Mouse (Mus musculus): ENCODE data around the gene Akap7. TPM values are rescaled to one million over a fixed set of nuclear protein-coding genes. Genes with fewer than 3 reads are reported as not detected.
A peak's percentile ranks its signal among the peaks of the same experiment; 100 is the strongest.

The Akap7 gene
- polyA plus RNA-seq, 1 experiment from 2014 or later, result 23.1 TPM

DNA sequence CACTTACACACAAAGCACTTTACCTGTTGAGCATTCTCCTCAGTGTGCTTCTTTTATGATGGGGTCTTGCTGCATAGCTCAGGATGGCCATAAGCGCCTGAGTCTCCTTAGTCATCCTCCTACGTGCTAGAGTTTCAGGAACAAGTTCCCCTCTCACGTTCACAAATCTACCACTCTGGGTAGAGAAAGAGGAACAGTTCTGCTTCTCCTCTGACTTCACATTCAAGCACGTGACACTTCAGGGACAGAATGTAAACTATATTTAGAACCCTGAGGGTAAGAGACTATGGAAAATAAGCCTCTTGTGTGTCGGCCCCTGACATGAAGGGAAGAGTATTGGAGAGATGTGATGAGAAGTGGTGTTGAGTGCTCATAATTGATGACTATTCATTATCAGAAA is 10.7 kb upstream of the Akap7 start:
- Histone ChIP-seq H3K4me2 (replicated peaks; ENCODE audit: low read depth) (no peak overlapping the region), H3K36me3 (ENCODE audit: control insufficient read depth, insufficient read depth, low read length) (no peaks in the 10 kb centered on the region), H3K4me3 (ENCODE audit: low read depth, low read length) (no peak overlapping the region), H3K27me3 (ENCODE audit: control insufficient read depth, insufficient read depth, low read length) (no peaks in the 10 kb centered on the region), H3K27ac (replicated peaks) (no peak overlapping the region), H3K4me1 (replicated peaks; ENCODE audit: control insufficient read depth, insufficient read depth) (no peaks in the 10 kb centered on the region), H3K9ac (ENCODE audit: low read length) (no peak overlapping the region), H3K9me3 (ENCODE audit: control insufficient read depth, low read length) (no peaks in the 10 kb centered on the region)
- TF ChIP-seq EP300 (optimal IDR thresholded peaks at IDR 0.05) (no peak), CTCF (IDR thresholded peaks at IDR 0.05; ENCODE audit: low read depth) (no peak)
- ATAC-seq (ENCODE audit: low FRiP score, low TSS enrichment) (no peak), DNase-seq (ENCODE audit: low spot score) (no peak)
- 67% methylated on average over 5 of the region's 5 CpGs for WGBS

DNA sequence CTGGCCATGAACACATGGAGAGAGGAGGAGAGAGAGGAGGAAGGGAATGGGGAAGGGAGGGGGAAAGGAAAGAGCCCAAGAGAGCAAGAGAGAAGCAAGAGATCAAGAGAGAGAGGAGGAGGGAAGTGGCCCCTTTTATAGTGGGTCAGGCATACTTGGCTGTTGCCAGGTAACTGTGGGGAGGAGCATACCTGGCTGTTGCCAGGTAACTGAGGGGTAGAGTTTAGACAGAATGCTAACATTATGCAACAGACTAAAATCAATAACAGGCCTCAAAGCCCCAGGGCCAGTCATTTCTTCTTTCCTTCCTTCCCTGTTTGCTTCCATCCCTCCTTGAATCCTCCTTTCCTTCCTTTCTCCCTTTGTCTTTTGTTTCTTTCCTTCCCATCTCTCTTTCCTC is 10.0 kb upstream of the Akap7 start:
- Histone ChIP-seq H3K4me3 (ENCODE audit: low read depth, low read length) (no peak overlapping the region), H3K4me1 (replicated peaks; ENCODE audit: control insufficient read depth, insufficient read depth) (no peaks in the 10 kb centered on the region), H3K9me3 (ENCODE audit: control insufficient read depth, low read length) (no peaks in the 10 kb centered on the region), H3K36me3 (ENCODE audit: control insufficient read depth, insufficient read depth, low read length) (no peaks in the 10 kb centered on the region), H3K27ac (replicated peaks) (no peak overlapping the region), H3K9ac (ENCODE audit: low read length) (no peak overlapping the region), H3K4me2 (replicated peaks; ENCODE audit: low read depth) (no peak overlapping the region), H3K27me3 (ENCODE audit: control insufficient read depth, insufficient read depth, low read length) (no peaks in the 10 kb centered on the region)
- TF ChIP-seq CTCF (IDR thresholded peaks at IDR 0.05; ENCODE audit: low read depth) (no peak), EP300 (optimal IDR thresholded peaks at IDR 0.05) (no peak)
- ATAC-seq (ENCODE audit: low FRiP score, low TSS enrichment) (no peak), DNase-seq (ENCODE audit: low spot score) (no peak)

DNA sequence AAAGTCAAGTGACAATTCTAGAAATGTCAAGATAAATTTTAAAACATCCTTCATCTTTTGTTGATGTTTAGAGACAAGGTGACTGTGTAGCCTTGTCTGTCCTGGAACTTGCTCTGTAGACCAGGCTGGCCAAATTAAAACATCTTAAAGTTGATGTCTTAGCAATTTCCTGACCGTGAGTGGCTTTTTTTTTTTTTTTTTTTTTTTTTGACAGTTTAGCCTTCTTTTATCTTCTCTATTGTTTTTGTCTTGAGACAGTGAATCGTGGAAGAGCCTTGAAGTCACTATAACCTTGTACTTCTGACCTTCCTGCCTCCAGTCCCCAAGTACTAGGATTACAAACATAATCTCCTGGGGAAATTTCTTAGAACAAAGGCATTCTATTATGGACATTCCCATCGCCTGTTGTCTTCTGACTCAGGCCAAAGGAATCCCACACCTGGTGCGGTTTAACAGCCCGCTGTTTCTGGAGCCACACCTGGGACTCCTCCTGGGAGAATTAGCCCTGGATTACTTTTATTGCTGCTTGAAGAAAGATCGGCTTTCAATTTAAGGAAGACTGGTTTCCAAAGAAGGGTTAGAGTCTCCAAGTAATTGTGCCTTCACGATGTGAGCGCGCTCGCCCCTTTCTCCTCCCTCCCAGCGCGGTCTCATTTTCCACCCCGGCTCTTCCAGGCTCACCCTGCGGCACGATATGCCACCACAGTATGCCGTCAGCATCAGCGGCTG is 6.3 kb upstream of the Akap7 start:
- Histone ChIP-seq H3K9ac (ENCODE audit: low read length) (no peak overlapping the region), H3K27me3 (ENCODE audit: control insufficient read depth, insufficient read depth, low read length) (no peaks in the 10 kb centered on the region), H3K4me1 (replicated peaks; ENCODE audit: control insufficient read depth, insufficient read depth) (no peaks in the 10 kb centered on the region), H3K27ac (replicated peaks) (no peak overlapping the region), H3K9me3 (ENCODE audit: control insufficient read depth, low read length) (no peaks in the 10 kb centered on the region), H3K4me2 (replicated peaks; ENCODE audit: low read depth) (peak overlapping the region; percentile 1; the same call in 1 of the 2 replicates), H3K36me3 (ENCODE audit: control insufficient read depth, insufficient read depth, low read length) (no peaks in the 10 kb centered on the region), H3K4me3 (ENCODE audit: low read depth, low read length) (no peak overlapping the region)
- no peak for ATAC-seq (ENCODE audit: low FRiP score, low TSS enrichment)
- peak; percentile 19 for DNase-seq (ENCODE audit: low spot score)
- no peak for TF ChIP-seq CTCF (IDR thresholded peaks at IDR 0.05; ENCODE audit: low read depth)
- WGBS, result 19% methylated on average over 17 of the region's 17 CpGs

DNA sequence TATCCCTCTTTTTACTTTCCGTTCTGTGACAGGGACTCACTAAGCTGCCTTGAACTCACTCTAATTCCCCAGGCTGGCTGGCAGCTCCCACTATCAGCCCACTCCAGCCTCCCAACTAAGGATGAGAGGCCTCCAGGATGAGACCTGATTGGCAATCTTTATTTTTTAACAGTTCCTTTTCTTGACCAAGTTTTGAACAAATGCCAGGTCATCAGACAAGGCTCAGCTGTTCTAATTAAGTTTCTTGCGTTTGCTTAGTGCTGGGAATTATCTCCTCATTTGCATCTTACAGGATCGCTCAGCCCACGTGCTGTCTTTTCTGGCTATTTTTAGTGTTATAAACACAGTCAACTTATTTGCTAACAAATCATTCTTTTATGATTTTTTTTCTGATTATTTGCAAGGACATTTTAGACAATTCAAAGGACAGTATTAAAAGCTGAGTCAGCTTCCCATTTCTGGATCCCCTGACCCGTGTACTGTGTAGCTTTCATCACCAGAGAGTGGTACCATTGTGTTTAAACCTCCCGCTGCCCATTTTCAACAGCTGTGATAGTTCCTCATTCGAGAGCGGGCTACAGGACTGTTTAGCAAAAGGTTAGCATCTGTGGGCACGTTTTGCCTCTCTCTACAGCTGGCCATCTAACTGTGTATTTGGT is 4.0 kb upstream of the Akap7 start:
- H3K9ac ChIP-seq (ENCODE audit: low read length), result no peak overlapping the region
- whole genome bisulfite sequencing, result 48% methylated on average over 9 of the region's 9 CpGs
- DNase-seq (ENCODE audit: low spot score), result no peak

DNA sequence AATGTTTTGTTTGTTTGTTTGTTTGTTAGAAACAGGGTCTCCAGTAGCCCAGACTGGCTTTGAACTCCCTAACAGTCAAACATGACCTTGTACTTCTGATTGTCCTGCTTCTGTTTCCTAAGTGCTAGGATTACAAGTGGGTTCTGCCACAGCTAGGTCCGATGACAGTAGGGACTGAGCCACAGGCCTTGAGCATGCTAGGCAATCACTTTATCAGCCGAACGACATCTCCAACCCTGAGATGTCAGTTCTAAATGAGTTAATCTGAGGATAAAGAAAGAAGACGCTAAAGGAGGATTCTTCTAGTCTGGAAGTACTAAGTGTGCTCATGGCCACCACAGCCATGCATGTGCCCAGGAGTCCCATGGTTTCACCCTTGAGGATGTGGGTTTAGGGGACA is 3.1 kb upstream of the Akap7 start:
- no peaks in the 10 kb centered on the region for H3K36me3 ChIP-seq (ENCODE audit: control insufficient read depth, insufficient read depth, low read length)
- TF ChIP-seq CTCF (IDR thresholded peaks at IDR 0.05; ENCODE audit: low read depth) (no peak), EP300 (optimal IDR thresholded peaks at IDR 0.05) (no peak)
- WGBS, result 83% methylated on average over 4 of the region's 4 CpGs
- no peaks in the 10 kb centered on the region for H3K27me3 ChIP-seq (ENCODE audit: control insufficient read depth, insufficient read depth, low read length)
- ATAC-seq (ENCODE audit: low FRiP score, low TSS enrichment) (no peak), DNase-seq (ENCODE audit: low spot score) (no peak)
- no peaks in the 10 kb centered on the region for H3K9me3 ChIP-seq (ENCODE audit: control insufficient read depth, low read length)
- no peaks in the 10 kb centered on the region for H3K4me1 ChIP-seq (replicated peaks; ENCODE audit: control insufficient read depth, insufficient read depth)
- no peak overlapping the region for H3K4me2 ChIP-seq (replicated peaks; ENCODE audit: low read depth)
- no peak overlapping the region for H3K27ac ChIP-seq (replicated peaks)
- H3K4me3 ChIP-seq (ENCODE audit: low read depth, low read length), result no peak overlapping the region
- no peak overlapping the region for H3K9ac ChIP-seq (ENCODE audit: low read length)

More for the DNA sequence above, 4.0 kb upstream of the Akap7 start:
- TF ChIP-seq EP300 (optimal IDR thresholded peaks at IDR 0.05) (no peak), CTCF (IDR thresholded peaks at IDR 0.05; ENCODE audit: low read depth) (no peak)
- Histone ChIP-seq H3K27ac (replicated peaks) (no peak overlapping the region), H3K4me2 (replicated peaks; ENCODE audit: low read depth) (no peak overlapping the region), H3K4me1 (replicated peaks; ENCODE audit: control insufficient read depth, insufficient read depth) (no peaks in the 10 kb centered on the region), H3K4me3 (ENCODE audit: low read depth, low read length) (no peak overlapping the region), H3K9me3 (ENCODE audit: control insufficient read depth, low read length) (no peaks in the 10 kb centered on the region), H3K27me3 (ENCODE audit: control insufficient read depth, insufficient read depth, low read length) (no peaks in the 10 kb centered on the region), H3K36me3 (ENCODE audit: control insufficient read depth, insufficient read depth, low read length) (no peaks in the 10 kb centered on the region)
- no peak for ATAC-seq (ENCODE audit: low FRiP score, low TSS enrichment)

DNA sequence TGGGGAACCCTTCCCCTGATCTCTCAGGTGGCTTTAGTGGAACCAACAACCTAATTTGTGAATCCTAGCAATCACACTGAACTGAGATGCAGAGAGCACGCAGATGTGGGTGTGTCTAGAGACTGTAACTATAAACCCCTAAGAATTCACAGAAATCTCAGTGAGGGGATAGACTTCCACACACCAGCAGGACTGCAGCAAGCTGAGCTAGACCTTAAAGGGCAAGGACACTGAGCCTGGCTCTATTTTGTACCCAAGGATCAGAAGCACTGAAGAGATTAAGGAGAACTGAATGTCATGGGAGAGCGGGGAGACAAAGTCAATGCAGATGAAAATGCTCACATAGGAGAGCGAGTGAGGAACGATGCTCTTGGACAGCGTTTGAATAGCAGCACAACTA is 2.3 kb upstream of the Akap7 start:
- H3K9me3 ChIP-seq (ENCODE audit: control insufficient read depth, low read length), result no peaks in the 10 kb centered on the region
- ATAC-seq (ENCODE audit: low FRiP score, low TSS enrichment), result no peak
- no peak overlapping the region for H3K4me3 ChIP-seq (ENCODE audit: low read depth, low read length)
- H3K4me1 ChIP-seq (replicated peaks; ENCODE audit: control insufficient read depth, insufficient read depth), result no peaks in the 10 kb centered on the region
- no peak for TF ChIP-seq CTCF (IDR thresholded peaks at IDR 0.05; ENCODE audit: low read depth)
- no peak for TF ChIP-seq EP300 (optimal IDR thresholded peaks at IDR 0.05)
- no peaks in the 10 kb centered on the region for H3K36me3 ChIP-seq (ENCODE audit: control insufficient read depth, insufficient read depth, low read length)
- WGBS, result 84% methylated on average over 5 of the region's 5 CpGs
- H3K4me2 ChIP-seq (replicated peaks; ENCODE audit: low read depth), result no peak overlapping the region
- H3K27me3 ChIP-seq (ENCODE audit: control insufficient read depth, insufficient read depth, low read length), result no peaks in the 10 kb centered on the region
- no peak overlapping the region for H3K27ac ChIP-seq (replicated peaks)
- H3K9ac ChIP-seq (ENCODE audit: low read length), result no peak overlapping the region
- no peak for DNase-seq (ENCODE audit: low spot score)

All from stomach, postnatal 0 days (tissue).